Mouse (Mus musculus) hindbrain, postnatal 0 days (tissue): ENCODE data around the gene Disc1. TPM values are rescaled to one million over a fixed set of nuclear protein-coding genes. Genes with fewer than 3 reads are reported as not detected.
A peak's percentile ranks its signal among the peaks of the same experiment; 100 is the strongest.

Experiments
- ATAC-seq: fragments of 200-750 bp; cut with Nextera tagmentation; 2 replicates; pipeline ENCODE4 v1.8.0; 2017; ENCODE audit warnings: mild to moderate bottlenecking, moderate TSS enrichment, moderate library complexity
- DNase-seq: peaks from one replicate; pipeline ENCODE4 v3.0.0-alpha.2; 2015; ENCODE audit warnings: low spot score
- H3K27ac ChIP-seq: fragments of 300-500 bp; sonication (generic); 2 replicates; pipeline ENCODE4 v1.5.1; 2014; ENCODE audit warnings: mild to moderate bottlenecking
- H3K27me3 ChIP-seq: fragments of 300-500 bp; sonication (generic); 2 replicates; pipeline ENCODE4 v1.6.1; 2014; ENCODE audit warnings: low read length, mixed read lengths; ENCODE audit not compliant: insufficient read depth
- H3K36me3 ChIP-seq: fragments of 300-500 bp; sonication (generic); 2 replicates; pipeline ENCODE4 v1.6.1; 2014; ENCODE audit warnings: low read length, mixed read lengths; ENCODE audit not compliant: insufficient read depth
- H3K4me1 ChIP-seq: fragments of 300-500 bp; sonication (generic); 2 replicates; pipeline ENCODE4 v1.6.1; 2014; ENCODE audit warnings: antibody characterized with exemption, low read length, mixed read lengths; ENCODE audit not compliant: insufficient read depth
- H3K4me2 ChIP-seq: fragments of 300-500 bp; sonication (generic); 2 replicates; pipeline ENCODE4 v1.6.1; 2014; ENCODE audit warnings: low read depth, mild to moderate bottlenecking, low read length, moderate library complexity, mixed read lengths
- H3K4me3 ChIP-seq: fragments of 300-500 bp; sonication (generic); 2 replicates; pipeline ENCODE4 v1.5.1; 2014; ENCODE audit warnings: low read length
- H3K9ac ChIP-seq: fragments of 300-500 bp; sonication (generic); replicated peaks from 2 replicates; pipeline ENCODE4 v1.6.1; 2014; ENCODE audit warnings: mild to moderate bottlenecking, low read length, moderate library complexity, mixed read lengths
- H3K9me3 ChIP-seq: fragments of 300-500 bp; sonication (generic); 2 replicates; pipeline ENCODE4 v1.6.1; 2016; ENCODE audit warnings: low read length, mixed read lengths
- CTCF ChIP-seq: IDR thresholded peaks from 2 replicates; pipeline ENCODE4 v1.5.1; 2016; ENCODE audit warnings: antibody characterized with exemption, control low read depth, low read depth
- WGBS: fragments of 180-500 bp; shearing (Covaris S2); extraction: QIAGEN DNeasy Blood & Tissue Kit; methylation state at CpG from one replicate; pipeline ENCODE4 v1.1.7; 2014; 5-methylcytosine and 5-hydroxymethylcytosine counted together
- polyA plus RNA-seq: library from polyadenylated mRNA; unstranded; fragments of >200 nt; fragmentation: Nextera tagmentation; extraction: Ambion mirVana; gene quantifications from 2 replicates; pipeline ENCODE4 v1.2.1, GENCODE M21; 2015
- total RNA-seq: library from RNA; depleted of rRNA; stranded (reverse); fragments of >200 nt; gene quantifications from 2 replicates; pipeline ENCODE4 v1.2.3, GENCODE M21; 2014

Disc1 gene
- total and polyA plus RNA-seq, 2 experiments from 2014 or later, result 2.5 to 10.7 TPM

DNA sequence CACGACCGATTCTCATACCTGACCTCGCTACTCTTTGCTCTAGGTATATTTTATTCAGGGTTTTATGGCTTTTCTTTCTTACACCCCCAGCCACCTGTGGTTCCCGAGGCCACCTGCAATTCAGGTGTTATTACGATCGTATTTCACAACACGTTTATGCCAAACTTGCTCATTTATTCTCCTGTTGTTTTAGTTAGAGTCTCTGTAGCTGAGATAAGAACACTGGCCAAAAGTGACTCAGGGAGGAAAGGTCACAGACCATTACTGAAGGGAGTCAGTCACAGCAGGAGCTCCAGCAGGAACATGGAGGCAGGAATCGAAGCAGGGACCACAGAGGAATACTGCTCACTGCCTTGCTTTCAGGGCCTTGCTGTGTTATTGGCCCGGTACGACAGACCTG lies 109.5 kb downstream of the Disc1 start:
- Histone ChIP-seq H3K27ac (no peak overlapping the region), H3K27me3 (no peaks in the 10 kb centered on the region), H3K9me3 (no peaks in the 10 kb centered on the region), H3K4me2 (no peak overlapping the region), H3K9ac (no peak overlapping the region), H3K36me3 (no peaks in the 10 kb centered on the region), H3K4me3 (no peak overlapping the region), H3K4me1 (no peaks in the 10 kb centered on the region)
- 85% methylated on average over 10 of the region's 10 CpGs for whole genome bisulfite sequencing
- no peak for TF ChIP-seq CTCF
- no peak for DNase-seq
- ATAC-seq, result no peak

DNA sequence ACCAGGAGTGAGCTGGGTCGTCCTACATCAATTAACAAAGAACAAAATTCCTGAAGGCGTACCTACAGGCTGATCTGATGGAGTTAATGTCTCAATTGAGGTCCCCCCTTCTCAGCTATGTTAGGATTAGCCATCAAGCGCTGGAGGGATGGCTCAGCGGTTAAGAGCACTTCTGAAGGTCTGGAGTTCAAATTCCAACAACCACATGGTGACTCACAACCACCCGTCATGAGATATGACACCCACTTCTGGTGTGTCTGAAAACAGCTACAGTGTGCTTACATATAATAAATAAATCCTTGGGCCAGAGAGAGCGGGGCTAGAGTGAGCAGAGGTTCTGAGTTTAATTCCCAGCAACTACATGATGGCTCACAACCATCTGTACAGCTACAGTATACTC lies 109.9 kb downstream of the Disc1 start:
- Histone ChIP-seq H3K27me3 (no peaks in the 10 kb centered on the region), H3K9ac (no peak overlapping the region), H3K36me3 (no peaks in the 10 kb centered on the region), H3K4me1 (no peaks in the 10 kb centered on the region), H3K4me3 (no peak overlapping the region), H3K4me2 (no peak overlapping the region), H3K27ac (no peak overlapping the region), H3K9me3 (no peaks in the 10 kb centered on the region)
- TF ChIP-seq CTCF, result no peak
- ATAC-seq (no peak), DNase-seq (no peak)
- 89% methylated on average over 6 of the region's 6 CpGs for WGBS

DNA sequence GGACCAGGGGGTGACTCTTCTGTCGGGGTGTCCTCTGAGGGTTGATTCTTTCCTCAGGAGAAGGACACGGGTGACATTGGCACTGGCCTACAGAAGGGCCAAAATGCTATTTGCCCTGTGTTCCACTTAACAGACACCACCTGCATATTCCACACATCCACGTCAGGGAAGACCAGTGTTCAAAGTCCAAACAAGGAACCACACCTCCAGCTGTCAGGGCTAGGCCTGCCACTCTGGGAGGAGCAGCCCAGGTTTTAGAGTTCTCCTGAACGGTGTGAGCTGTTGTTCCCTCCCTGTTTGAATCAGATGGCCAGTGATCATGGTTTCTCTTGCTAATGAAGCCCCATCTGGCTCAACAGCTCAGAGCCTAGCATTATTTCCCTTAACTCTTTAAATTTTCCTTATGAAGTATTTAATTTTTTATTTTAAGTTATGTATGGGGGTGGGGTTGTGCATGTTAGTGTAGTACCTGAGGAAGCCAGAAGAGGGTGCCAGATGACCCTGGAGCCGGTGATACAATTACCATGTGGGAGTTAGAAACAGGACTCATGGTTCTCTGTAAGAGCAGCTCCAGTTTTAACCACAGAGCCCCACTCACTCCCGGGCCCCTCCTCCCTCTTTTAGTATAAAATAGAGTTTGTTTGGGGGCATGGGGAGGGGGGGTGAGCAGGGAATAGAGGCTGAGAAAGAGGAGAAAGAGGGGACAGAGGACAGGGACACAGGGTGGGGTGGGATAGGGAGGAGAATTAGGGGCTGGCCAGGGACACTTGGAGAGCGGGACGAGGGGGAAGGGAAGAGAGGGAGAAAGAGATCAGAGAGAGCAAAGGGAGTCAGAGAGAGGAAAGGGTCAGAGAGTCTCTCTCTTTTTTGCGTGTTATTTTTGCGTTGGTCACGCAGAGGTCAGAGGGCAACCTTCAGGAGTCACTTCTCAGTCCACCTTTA lies 111.8 kb downstream of the Disc1 start:
- 71% methylated on average over 11 of the region's 11 CpGs for WGBS
- Histone ChIP-seq H3K4me3 (no peak overlapping the region), H3K36me3 (no peaks in the 10 kb centered on the region), H3K9ac (no peak overlapping the region), H3K9me3 (no peaks in the 10 kb centered on the region), H3K4me2 (no peak overlapping the region), H3K27me3 (no peaks in the 10 kb centered on the region), H3K27ac (no peak overlapping the region), H3K4me1 (no peaks in the 10 kb centered on the region)
- DNase-seq (peak; percentile 66), ATAC-seq (0 out of 2 replicates have a peak, but pooled peaks have one; percentile 25)
- TF ChIP-seq CTCF, result peak; percentile 74

DNA sequence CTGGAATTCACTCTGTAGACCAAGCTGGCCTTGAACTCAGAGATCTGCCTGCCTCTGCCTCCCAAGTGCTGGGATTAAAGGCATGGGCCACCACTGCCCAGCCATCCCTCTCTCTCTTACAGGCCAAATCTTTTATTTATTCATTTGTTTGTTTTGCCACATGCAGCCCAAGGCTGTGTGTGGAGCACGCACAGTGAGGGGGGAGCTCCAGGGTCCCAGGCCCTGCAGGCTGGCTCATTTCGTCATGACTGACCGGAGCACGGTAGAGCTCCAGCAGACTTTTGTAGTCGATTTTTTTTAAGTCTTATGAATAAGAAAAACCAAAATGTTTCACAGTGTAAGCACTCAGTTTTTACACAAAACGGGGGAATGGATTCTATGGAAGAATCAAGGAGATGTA lies 112.5 kb downstream of the Disc1 start:
- H3K27me3 ChIP-seq, result no peaks in the 10 kb centered on the region
- no peak overlapping the region for H3K27ac ChIP-seq
- ATAC-seq, result no peak
- H3K4me2 ChIP-seq, result no peak overlapping the region
- no peaks in the 10 kb centered on the region for H3K4me1 ChIP-seq
- no peaks in the 10 kb centered on the region for H3K36me3 ChIP-seq
- no peak overlapping the region for H3K4me3 ChIP-seq
- H3K9ac ChIP-seq, result no peak overlapping the region
- no peaks in the 10 kb centered on the region for H3K9me3 ChIP-seq
- WGBS, result 52% methylated on average over 6 of the region's 6 CpGs
- no peak for DNase-seq
- no peak for TF ChIP-seq CTCF

DNA sequence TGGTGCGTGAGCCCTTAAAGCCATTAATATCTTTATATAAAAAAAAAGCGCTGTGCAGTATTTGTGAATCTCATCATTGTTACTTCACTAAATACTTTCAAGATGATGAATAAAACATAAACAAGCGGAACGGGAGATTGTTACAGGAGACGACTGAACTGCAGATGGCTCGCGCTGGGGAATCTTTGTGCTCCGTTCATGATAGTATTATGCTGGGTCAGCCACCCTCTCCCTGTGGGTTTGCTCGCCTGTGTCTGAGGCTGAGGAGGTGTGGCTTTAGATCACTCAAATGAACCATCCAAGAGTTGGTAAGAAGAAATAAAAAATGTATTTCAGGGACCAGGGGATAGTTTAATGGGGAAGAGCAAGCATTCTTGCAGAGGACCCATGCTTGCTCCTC lies 113.0 kb downstream of the Disc1 start:
- WGBS, result 32% methylated on average over 9 of the region's 9 CpGs

DNA sequence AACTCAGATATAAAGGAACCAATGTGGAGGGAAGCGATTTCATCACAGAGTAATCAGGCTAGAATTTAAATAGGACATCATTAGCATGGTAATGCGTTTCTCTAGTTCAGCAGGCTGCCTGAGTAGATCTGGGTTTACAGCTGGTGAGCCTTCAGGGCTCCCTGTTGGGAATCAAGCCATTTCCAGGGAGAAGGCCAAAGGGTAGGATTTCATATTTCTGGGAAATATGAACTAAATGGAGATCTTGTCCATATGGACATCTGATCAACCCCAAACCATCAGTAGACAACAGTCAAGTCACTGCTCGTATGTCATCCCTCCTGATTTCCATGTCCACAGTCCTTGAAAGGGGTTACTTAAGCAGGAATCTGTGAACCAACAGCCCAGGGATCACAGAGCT lies 115.6 kb downstream of the Disc1 start:
- H3K36me3 ChIP-seq, result no peaks in the 10 kb centered on the region
- ATAC-seq, result no peak

More for the DNA sequence above, 113.0 kb downstream of the Disc1 start:
- Histone ChIP-seq H3K27ac (no peak overlapping the region), H3K4me1 (no peaks in the 10 kb centered on the region), H3K4me2 (no peak overlapping the region), H3K9me3 (no peaks in the 10 kb centered on the region), H3K27me3 (no peaks in the 10 kb centered on the region), H3K9ac (no peak overlapping the region), H3K4me3 (no peak overlapping the region), H3K36me3 (no peaks in the 10 kb centered on the region)
- DNase-seq (peak; percentile 20), ATAC-seq (no peak)
- no peak for TF ChIP-seq CTCF

DNA sequence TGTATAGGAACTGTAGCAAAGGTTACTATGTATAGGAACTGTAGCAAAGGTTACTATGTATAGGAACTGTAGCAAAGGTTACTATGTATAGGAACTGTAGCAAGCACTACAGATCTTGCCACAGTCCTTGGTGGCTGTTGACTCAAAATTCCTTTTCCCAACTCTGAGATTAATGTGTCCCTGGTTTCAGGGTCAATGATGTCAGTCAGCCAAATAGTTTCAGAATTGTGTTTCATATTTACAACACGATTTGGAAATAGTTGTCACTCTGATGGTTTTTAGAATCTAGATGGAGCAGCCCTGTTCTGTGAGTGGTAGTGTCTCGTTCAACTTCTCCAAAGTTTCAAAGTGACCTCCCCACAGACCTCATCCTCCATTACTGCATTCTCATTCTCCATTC lies 117.5 kb downstream of the Disc1 start:
- Histone ChIP-seq H3K4me1 (peaks cover 4% of the 10 kb centered on the region; the same call in 1 of the 2 replicates), H3K27me3 (no peaks in the 10 kb centered on the region), H3K27ac (no peak overlapping the region), H3K4me3 (no peak overlapping the region), H3K9me3 (no peaks in the 10 kb centered on the region), H3K9ac (no peak overlapping the region), H3K4me2 (no peak overlapping the region), H3K36me3 (no peaks in the 10 kb centered on the region)
- ATAC-seq (no peak), DNase-seq (no peak)
- WGBS, result 90% methylated on average over 2 of the region's 2 CpGs
- no peak for TF ChIP-seq CTCF

More for the DNA sequence above, 115.6 kb downstream of the Disc1 start:
- 30% methylated on average over 3 of the region's 3 CpGs for WGBS
- DNase-seq, result no peak
- no peak for TF ChIP-seq CTCF
- Histone ChIP-seq H3K9me3 (no peaks in the 10 kb centered on the region), H3K9ac (no peak overlapping the region), H3K4me1 (peaks cover 4% of the 10 kb centered on the region; the same call in 1 of the 2 replicates), H3K27ac (no peak overlapping the region), H3K27me3 (no peaks in the 10 kb centered on the region), H3K4me3 (no peak overlapping the region), H3K4me2 (no peak overlapping the region)
